Mouse (Mus musculus) MN1 (cell line): ENCODE results near the gene Slc25a21.

ENCODE experiments used
- DNase-seq: peaks from one replicate; pipeline ENCODE4 v3.0.0-alpha.2; 2016; ENCODE audit warnings: low spot score

The Slc25a21 gene

GRCm38 (mm10) chr12:57016845-57017244 lies 180.4 kb downstream of the Slc25a21 start:
- DNase-seq = no peak

- DNase-seq = no peak
Measured at GRCm38 (mm10) chr12:57016324-57016723, 180.9 kb downstream of the Slc25a21 start.

- no peak for DNase-seq
Measured at GRCm38 (mm10) chr12:57009010-57009409, 188.3 kb downstream of the Slc25a21 start.

GRCm38 (mm10) chr12:56986049-56986448 lies 211.2 kb downstream of the Slc25a21 start:
- peak; percentile 21 for DNase-seq

GRCm38 (mm10) chr12:56982066-56982626 lies 215.1 kb downstream of the Slc25a21 start:
- no peak for DNase-seq

GRCm38 (mm10) chr12:56975256-56975655 lies 222.0 kb downstream of the Slc25a21 start:
- DNase-seq = no peak

- no peak for DNase-seq
Measured at GRCm38 (mm10) chr12:56963236-56963635, 234.0 kb downstream of the Slc25a21 start.

GRCm38 (mm10) chr12:56959230-56960051 lies 237.8 kb downstream of the Slc25a21 start:
- DNase-seq = no peak

GRCm38 (mm10) chr12:56958244-56958643 lies 239.0 kb downstream of the Slc25a21 start:
- DNase-seq = no peak

GRCm38 (mm10) chr12:56951749-56952657 lies 245.3 kb downstream of the Slc25a21 start:
- no peak for DNase-seq

- no peak for DNase-seq
Measured at GRCm38 (mm10) chr12:56944265-56944664, 253.0 kb downstream of the Slc25a21 start.

GRCm38 (mm10) chr12:56940861-56941260 lies 256.4 kb downstream of the Slc25a21 start:
- no peak for DNase-seq

GRCm38 (mm10) chr12:56918145-56918544 lies 279.1 kb downstream of the Slc25a21 start:
- DNase-seq = no peak

- no peak for DNase-seq
Measured at GRCm38 (mm10) chr12:56906476-56906875, 290.8 kb downstream of the Slc25a21 start.

- no peak for DNase-seq
Measured at GRCm38 (mm10) chr12:56905652-56906305, 291.5 kb downstream of the Slc25a21 start.

GRCm38 (mm10) chr12:56905222-56905621 lies 292.1 kb downstream of the Slc25a21 start:
- DNase-seq = no peak

- DNase-seq = no peak
Measured at GRCm38 (mm10) chr12:56902774-56903456, 294.4 kb downstream of the Slc25a21 start.

- DNase-seq = no peak
Measured at GRCm38 (mm10) chr12:56897976-56898375, 299.3 kb downstream of the Slc25a21 start.

GRCm38 (mm10) chr12:56897221-56897937 lies 299.9 kb downstream of the Slc25a21 start:
- no peak for DNase-seq

GRCm38 (mm10) chr12:56894963-56895362 lies 302.3 kb downstream of the Slc25a21 start:
- no peak for DNase-seq
